Mouse (Mus musculus) G1E (cell line): ENCODE results near the gene Abcc5. TPM values are rescaled to one million over a fixed set of nuclear protein-coding genes. Genes with fewer than 3 reads are reported as not detected.
"Not testable (repeated sequence)": the region's sequence is repeated elsewhere in the genome, so short reads cannot be mapped to it uniquely, and the experiment has no call there.

Source experiments
- ATAC-seq: 2 replicates; pipeline ENCODE4 v1.8.0; 2016; ENCODE audit warnings: mild to moderate bottlenecking; ENCODE audit not compliant: insufficient number of reproducible peaks, poor library complexity, low FRiP score, severe bottlenecking; ENCODE audit errors: extremely low read depth
- DNase-seq: peaks from one replicate; pipeline ENCODE4 v3.0.0; 2012; ENCODE audit warnings: low spot score
- H3K27me3 ChIP-seq: 2 replicates; pipeline ENCODE4 v1.6.1; 2012; ENCODE audit warnings: mild to moderate bottlenecking, low read length, inconsistent platforms; ENCODE audit not compliant: insufficient read depth
- H3K36me3 ChIP-seq: replicated peaks from 2 replicates; pipeline ENCODE3; 2012; ENCODE audit warnings: mild to moderate bottlenecking, inconsistent platforms
- H3K4me1 ChIP-seq: 2 replicates; pipeline ENCODE4 v1.6.1; 2012; ENCODE audit warnings: low read depth, low read length, inconsistent platforms, mixed read lengths; ENCODE audit not compliant: insufficient read depth
- H3K4me3 ChIP-seq: 2 replicates; pipeline ENCODE4 v1.5.1; 2012; ENCODE audit warnings: low read depth, mild to moderate bottlenecking, inconsistent platforms, low read length, moderate library complexity, mixed read lengths
- H3K9me3 ChIP-seq: replicated peaks from 2 replicates; pipeline ENCODE4 v1.6.1; 2012; ENCODE audit warnings: inconsistent platforms
- CTCF ChIP-seq: IDR thresholded peaks from 2 replicates; pipeline ENCODE4 v1.5.1; 2012; ENCODE audit warnings: low read depth, low read length, inconsistent platforms, mixed read lengths
- GATA1 ChIP-seq: IDR thresholded peaks from 2 replicates; pipeline ENCODE4 v1.6.1; 2012; ENCODE audit warnings: borderline replicate concordance, low read length, inconsistent platforms, mixed read lengths
- GATA2 ChIP-seq: IDR thresholded peaks from 2 replicates; pipeline ENCODE4 v1.6.1; 2012; ENCODE audit warnings: low read depth, low read length, inconsistent platforms, borderline replicate concordance
- POLR2AphosphoS5 ChIP-seq: IDR thresholded peaks from 2 replicates; pipeline ENCODE4 v1.6.1; 2012; ENCODE audit warnings: low read depth, low read length, inconsistent platforms; ENCODE audit not compliant: insufficient replicate concordance
- TAL1 ChIP-seq: conservative IDR thresholded peaks from 2 replicates; pipeline ENCODE4 v1.6.1; 2012; ENCODE audit warnings: low read depth, low read length, inconsistent platforms, mixed read lengths
- polyA plus RNA-seq: library from polyadenylated mRNA; stranded (reverse); fragments of >175 nt; gene quantifications from 2 replicates; pipeline ENCODE4 v1.2.3, GENCODE M21; 2012
- total RNA-seq, 2 experiments: library from RNA; stranded (forward) in 1 of 2; stranded (reverse) in 1 of 2; fragments of 200-1000 nt in 1 of 2; fragments of >200 nt in 1 of 2; fragmentation: Nextera tagmentation in 1 of 2; gene quantifications; 2 replicates each; pipeline ENCODE4 v1.2.3; 2014 to 2017

Gene Abcc5
- total and polyA plus RNA-seq, 3 experiments: 3.6 to 76.4 (median 24.6) TPM

- Histone ChIP-seq H3K36me3 (no peaks in the 10 kb centered on the region), H3K4me3 (no peak overlapping the region), H3K4me1 (no peaks in the 10 kb centered on the region), H3K9me3 (no peaks in the 10 kb centered on the region), H3K27me3 (0 out of 2 replicates have a peak, but pooled peaks cover 2% of the 10 kb centered on the region)
- ATAC-seq: no peak
- TF ChIP-seq GATA1 (no peak), CTCF (no peak)
- DNase-seq: no peak
Observed at GRCm38 (mm10) chr16:20464725-20465124, 38.5 kb upstream of the Abcc5 start.

- not testable (repeated sequence) for DNase-seq, H3K9me3 ChIP-seq, ATAC-seq, H3K36me3 ChIP-seq, H3K27me3 ChIP-seq, H3K4me1 ChIP-seq, H3K4me3 ChIP-seq
Observed at GRCm38 (mm10) chr16:20458736-20459135, 32.5 kb upstream of the Abcc5 start.

- no peaks in the 10 kb centered on the region for H3K36me3 ChIP-seq
- no peak for DNase-seq
- TF ChIP-seq CTCF (no peak), POLR2AphosphoS5 (no peak), GATA2 (no peak), GATA1 (no peak), TAL1 (no peak)
- H3K4me1 ChIP-seq: no peaks in the 10 kb centered on the region
- no peak overlapping the region for H3K4me3 ChIP-seq
- H3K9me3 ChIP-seq: no peaks in the 10 kb centered on the region
- no peaks in the 10 kb centered on the region; the same call in 1 of the 2 replicates for H3K27me3 ChIP-seq
- ATAC-seq: no peak
Observed at GRCm38 (mm10) chr16:20456106-20456505, 29.9 kb upstream of the Abcc5 start.

GRCm38 (mm10) chr16:20454155-20454654 lies 28.0 kb upstream of the Abcc5 start:
- DNase-seq: no peak

GRCm38 (mm10) chr16:20451774-20452173 lies 25.6 kb upstream of the Abcc5 start:
- H3K4me3 ChIP-seq: no peak overlapping the region
- no peaks in the 10 kb centered on the region for H3K9me3 ChIP-seq
- H3K4me1 ChIP-seq: no peaks in the 10 kb centered on the region
- ATAC-seq (no peak), DNase-seq (no peak)
- TF ChIP-seq TAL1: no peak
- TF ChIP-seq GATA1: no peak
- TF ChIP-seq CTCF: no peak
- no peak for TF ChIP-seq GATA2
- no peak for TF ChIP-seq POLR2AphosphoS5
- peaks cover 3% of the 10 kb centered on the region; the same call in 1 of the 2 replicates for H3K27me3 ChIP-seq
- no peaks in the 10 kb centered on the region for H3K36me3 ChIP-seq

More at GRCm38 (mm10) chr16:20454155-20454654, 28.0 kb upstream of the Abcc5 start:
- no peaks in the 10 kb centered on the region for H3K9me3 ChIP-seq
- TF ChIP-seq GATA2 (no peak), GATA1 (no peak), POLR2AphosphoS5 (no peak), TAL1 (no peak), CTCF (no peak)
- peaks cover 2% of the 10 kb centered on the region for H3K27me3 ChIP-seq
- no peaks in the 10 kb centered on the region for H3K4me1 ChIP-seq
- ATAC-seq: no peak
- no peaks in the 10 kb centered on the region for H3K36me3 ChIP-seq
- H3K4me3 ChIP-seq: no peak overlapping the region

- no peak overlapping the region for H3K4me3 ChIP-seq
- ATAC-seq (no peak), DNase-seq (no peak)
- no peaks in the 10 kb centered on the region for H3K36me3 ChIP-seq
- TF ChIP-seq GATA1 (no peak), TAL1 (no peak)
- peaks cover 9% of the 10 kb centered on the region for H3K27me3 ChIP-seq
- no peaks in the 10 kb centered on the region for H3K4me1 ChIP-seq
- H3K9me3 ChIP-seq: no peaks in the 10 kb centered on the region
Observed at GRCm38 (mm10) chr16:20445871-20446270, 19.7 kb upstream of the Abcc5 start.

- no peaks in the 10 kb centered on the region for H3K36me3 ChIP-seq
- DNase-seq (no peak), ATAC-seq (no peak)
- TF ChIP-seq POLR2AphosphoS5: no peak
- no peak for TF ChIP-seq TAL1
- TF ChIP-seq GATA2: no peak
- no peak for TF ChIP-seq GATA1
- TF ChIP-seq CTCF: no peak
- H3K4me3 ChIP-seq: no peak overlapping the region
- H3K9me3 ChIP-seq: no peaks in the 10 kb centered on the region
- peaks cover 12% of the 10 kb centered on the region for H3K27me3 ChIP-seq
- H3K4me1 ChIP-seq: no peaks in the 10 kb centered on the region
Observed at GRCm38 (mm10) chr16:20444831-20445388, 18.7 kb upstream of the Abcc5 start.
